Mouse (Mus musculus) CD8-positive naive resting alpha-beta T cell, adult 2 months (primary cell): ENCODE results near the gene Tacc2.

ENCODE experiments used
- DNase-seq, 2 experiments: peaks; one replicate each; pipeline ENCODE4 v3.0.0; 2022; ENCODE audit warnings: low read depth in 2 of 2, low spot score in 2 of 2

Gene Tacc2

DNA sequence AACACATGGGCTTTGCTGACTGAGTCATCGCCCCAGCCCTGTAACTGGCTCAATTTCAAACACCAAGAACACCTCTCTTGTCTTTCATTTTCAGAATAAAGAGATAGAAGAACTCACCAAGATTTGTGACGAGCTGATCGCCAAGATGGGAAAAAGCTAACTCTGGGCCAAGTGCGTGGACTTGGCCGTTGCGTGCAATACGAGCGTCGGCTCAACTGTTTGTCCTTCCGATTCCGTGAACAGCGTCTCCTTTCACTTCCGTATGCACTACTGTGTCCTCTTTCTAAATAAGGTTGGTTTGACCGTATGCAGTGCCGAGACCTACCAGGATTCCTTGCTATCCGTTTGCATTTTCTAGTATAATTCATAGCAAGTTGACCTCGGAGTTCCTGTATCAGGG is 186.9 kb downstream of the Tacc2 start:
- DNase-seq = no peak

DNA sequence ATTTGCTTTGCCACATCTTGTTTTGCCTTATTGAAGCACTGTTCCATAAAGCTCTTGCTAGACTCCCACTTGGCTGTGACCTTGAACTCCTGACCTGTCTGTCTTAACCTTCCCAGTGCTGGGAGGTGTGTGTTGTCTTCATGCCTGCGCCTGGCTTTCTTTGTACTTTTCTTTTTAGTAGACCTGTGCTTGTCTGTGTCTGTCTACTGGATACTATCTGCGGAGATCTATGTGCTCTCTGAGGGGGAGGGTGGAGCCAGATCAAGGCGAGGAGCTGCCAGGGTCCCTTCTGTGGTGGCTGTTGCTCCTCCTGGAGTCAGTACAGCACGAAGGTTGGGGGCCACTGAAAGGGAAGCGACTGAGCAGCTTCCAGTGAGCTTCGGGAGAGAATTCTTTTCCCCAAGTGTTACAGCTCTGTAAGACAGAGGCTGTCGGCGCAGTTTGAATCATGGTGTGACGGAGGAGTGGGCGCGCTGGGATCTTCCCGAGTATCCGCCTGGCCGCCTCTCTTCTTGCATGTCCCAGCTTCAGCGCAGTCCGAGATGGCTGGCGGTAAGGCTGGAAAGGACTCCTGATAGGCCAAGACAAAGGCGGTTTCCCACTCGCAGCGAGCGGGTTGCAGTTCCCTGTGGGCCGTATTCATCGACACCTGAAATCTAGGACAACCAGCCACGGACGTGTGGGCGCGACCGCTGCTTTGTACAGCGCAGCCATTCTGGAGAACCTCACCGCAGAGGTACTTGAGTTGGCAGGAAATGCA is 189.4 kb downstream of the Tacc2 start:
- no peak for DNase-seq

DNA sequence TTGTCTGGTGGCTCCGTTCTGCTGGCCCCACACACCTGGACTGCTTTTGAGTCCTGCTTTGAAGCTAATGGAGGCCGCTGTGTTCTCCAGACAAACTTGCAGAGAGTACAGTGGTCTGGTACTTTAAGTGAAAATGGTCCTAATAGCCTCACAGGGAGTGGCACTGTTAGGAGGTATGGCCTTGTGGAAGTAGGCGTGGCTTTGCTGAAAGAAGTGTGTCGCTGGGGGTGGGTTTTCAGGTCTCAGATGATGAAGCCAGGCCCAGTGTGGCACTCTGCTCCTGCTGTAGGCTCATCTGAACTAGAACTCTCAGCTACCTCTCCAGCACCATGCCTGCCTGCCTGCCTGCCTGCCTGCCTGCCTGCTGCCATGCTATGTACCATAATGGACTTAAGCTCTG is 190.9 kb downstream of the Tacc2 start:
- no peak for DNase-seq

DNA sequence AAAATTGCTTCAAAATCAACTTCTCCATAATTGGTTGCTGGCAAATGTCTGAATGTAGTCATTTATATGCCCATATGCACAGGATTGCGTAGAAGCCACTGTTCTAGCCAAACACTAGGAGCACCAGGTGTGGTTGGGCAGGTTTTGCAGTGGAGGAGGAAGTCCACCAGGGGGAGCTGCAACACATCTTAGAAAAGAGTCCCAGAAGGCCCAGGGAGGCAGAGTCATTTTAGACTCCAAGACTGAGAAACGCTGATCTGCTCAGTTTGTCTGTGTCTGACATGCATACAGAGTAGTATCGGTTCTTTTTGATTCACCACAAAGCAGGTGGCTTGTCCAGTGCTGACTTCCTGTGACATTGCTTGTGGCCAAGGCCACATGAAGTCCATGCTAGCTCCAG is 193.5 kb downstream of the Tacc2 start:
- peak; percentile 75 to 87 for DNase-seq

DNA sequence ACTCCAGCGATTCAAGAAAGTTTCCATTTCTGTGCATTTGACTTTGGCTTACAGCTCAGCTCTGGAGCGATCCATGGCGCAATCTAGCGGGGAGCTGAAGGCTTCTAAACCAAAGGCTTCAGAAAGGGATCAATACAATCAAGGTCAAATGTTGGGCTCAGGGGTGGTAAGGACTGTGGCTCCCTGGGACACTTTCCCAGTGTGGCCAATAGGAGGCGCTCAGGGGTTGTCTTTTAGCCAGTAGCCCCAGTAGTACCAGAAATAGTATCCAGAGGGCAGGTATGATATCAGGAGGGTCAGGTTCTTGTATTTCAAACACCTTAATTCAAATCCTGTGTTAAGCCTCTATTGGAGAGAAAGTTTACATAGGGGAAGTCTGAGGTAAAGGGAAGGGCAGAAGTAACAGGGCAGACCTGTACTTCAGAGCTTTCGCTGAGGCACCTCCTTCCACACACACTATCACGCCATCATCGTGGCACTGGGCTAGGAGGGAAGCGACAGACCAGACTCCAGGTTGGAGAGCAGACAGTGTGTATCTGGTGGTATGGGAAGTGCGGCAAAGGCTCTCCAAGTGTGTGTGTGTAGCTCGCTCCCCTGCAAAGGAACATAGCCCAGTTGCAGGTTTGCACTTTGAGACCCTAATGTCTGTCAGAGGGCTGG is 196.1 kb downstream of the Tacc2 start:
- peak; percentile 43 to 48 for DNase-seq

DNA sequence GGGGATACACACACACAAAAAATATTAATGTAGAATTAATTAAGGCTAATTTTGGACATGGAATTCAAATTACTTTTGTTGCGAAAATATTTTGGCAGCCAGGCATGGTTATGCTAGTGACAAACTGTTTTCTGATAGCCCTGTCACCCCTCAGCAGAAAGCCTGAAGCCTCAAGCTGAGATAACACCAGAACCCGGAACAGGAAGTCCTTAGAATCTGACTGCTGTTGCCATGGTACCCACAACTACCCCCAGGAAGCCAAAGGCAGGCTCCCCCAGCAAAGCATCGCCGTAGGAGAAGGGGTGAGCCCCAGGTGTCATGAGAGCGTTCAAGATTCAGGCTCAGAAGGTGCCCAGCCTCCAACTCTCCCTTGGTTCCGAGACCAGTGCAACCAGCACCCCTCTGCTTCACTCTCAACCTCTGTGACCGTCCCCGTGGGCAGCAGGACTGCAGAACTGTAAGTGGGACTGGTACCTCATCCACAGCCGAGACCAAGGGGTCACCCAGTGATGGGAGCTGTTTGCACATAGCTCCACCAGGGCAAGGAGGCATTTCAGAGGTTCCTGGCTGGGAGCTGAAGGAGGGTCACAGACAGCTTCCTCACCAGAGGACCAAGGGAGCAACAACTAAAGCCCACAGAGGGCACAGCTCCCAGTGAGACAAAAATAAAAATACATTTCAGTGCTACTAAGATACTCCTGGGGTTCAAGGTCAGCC is 196.8 kb downstream of the Tacc2 start, which contains the start of gene Btbd16:
Gene Btbd16, plus strand, starts transcription at position 156 of the 717 bp plus-strand sequence.
- peak in 1 of 2 experiments; percentile 18 for DNase-seq

DNA sequence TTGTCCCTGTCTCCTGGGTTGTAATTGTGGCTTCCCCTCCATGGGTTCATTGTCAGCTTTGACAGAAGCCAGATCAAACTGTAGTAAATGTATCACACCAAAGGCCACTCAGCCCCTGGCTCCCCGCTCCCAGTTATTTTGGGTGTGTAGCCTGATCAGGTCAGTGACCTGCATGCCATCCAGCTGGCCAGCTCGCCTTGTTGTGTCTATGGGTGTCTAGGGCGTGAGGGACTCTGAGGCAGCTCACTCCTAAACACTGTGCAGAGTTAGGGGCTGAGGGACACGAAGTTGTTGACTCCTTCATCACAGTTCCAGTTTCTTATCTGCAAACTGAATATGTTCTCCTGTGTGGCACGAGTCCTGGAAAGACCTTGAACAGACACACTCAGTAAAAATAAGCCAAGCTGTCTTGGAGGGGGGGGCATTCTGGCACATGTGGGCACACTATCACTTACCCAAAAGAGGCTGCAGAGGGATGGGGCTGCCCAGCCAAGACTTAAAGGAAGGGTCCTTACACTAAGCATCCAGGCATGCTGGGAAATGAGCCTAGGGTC is 203.7 kb downstream of the Tacc2 start:
- DNase-seq = no peak

DNA sequence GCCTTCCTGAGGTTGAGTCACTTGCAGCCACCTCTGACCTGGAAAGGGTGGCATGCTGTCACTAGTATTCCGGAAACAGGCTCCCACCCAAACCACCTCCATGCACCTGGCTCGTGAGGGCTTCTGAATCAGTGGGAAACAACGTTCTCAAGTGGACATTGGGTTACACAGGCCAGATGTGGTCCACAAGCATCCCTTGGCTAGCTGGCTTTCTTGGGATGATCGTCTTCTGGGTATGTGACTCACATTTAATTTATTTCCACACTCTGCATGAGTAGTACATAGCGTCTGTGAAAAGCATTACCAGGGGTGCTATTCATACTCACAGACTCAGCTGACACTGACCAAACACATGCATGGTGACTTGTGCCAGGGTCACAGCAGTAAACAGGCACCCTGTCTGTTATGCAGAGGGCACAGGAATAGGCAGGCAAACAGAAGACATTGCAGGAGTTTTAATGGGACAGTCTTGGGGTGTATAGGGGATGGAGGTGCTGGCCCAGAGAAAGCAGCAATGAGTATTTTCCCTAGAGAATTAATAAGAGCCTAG is 205.3 kb downstream of the Tacc2 start:
- DNase-seq = no peak

DNA sequence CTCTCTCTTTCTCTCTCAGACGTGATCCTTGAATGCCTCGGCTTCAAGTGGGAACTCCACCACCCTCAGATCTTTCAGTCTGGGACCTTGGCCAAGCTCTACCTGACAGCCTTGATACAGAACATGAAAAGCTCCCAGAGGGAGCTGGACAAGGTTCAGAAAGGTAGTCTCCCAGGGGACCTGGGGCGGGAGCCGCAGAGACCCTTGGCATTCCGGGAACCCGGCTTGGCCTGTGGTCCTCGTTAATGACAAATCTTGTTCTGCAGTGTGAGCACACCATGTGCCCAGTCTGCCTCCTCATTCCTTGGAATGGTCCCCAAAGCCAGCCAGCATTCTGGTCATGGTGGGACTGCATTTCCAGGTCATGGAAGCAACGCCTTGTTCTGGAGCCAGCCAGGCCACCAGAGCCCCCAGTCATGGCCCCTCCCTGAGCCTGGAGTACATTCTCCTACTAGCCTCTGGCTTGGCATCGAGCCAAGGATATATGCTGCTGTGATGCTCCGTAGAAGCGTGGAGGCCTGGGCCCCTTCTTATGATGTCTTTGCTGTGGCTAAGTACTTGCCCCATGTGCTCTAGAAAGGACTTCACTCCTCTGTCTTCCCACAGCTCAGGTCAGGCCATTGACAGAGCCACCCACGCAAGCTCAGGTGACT is 208.8 kb downstream of the Tacc2 start:
- DNase-seq = no peak

DNA sequence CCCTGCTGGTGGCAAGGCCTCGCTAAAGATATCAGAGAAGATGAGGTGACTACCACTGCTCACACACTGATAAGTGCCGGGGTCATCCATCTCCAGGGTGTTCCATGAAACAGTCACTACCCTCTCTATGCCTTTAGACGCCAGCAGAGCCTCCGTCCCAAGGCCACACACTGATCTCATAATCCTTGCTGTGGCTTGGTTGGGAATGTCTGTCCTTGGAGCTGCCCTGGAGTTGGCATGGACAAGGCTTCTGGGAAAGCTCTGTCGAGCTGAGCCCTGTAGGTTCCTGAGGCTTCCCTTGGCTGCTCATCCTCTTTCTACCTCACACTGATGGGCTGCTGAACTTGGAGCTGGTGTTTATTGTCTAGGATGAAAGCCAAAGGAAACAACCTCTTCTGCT is 209.5 kb downstream of the Tacc2 start:
- no peak for DNase-seq

DNA sequence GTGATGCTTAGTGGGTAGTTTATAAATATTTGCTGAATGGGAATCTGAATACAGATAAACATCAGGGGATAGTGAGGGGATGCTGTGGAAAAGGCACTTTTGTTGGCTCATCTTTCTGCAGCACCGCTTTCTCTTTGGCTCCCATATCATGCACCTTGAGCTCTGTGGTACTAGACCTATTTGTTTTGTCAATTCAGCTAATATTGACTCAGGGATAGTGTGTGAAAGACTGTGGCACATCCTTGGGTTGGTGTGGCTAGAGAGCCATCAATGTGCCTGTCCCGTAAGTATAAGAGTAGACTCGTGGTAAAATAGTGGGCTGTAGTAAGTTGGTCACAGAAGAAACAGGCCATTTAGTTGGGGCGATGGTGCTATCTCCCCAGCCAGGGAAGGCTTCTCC is 210.3 kb downstream of the Tacc2 start:
- no peak for DNase-seq

DNA sequence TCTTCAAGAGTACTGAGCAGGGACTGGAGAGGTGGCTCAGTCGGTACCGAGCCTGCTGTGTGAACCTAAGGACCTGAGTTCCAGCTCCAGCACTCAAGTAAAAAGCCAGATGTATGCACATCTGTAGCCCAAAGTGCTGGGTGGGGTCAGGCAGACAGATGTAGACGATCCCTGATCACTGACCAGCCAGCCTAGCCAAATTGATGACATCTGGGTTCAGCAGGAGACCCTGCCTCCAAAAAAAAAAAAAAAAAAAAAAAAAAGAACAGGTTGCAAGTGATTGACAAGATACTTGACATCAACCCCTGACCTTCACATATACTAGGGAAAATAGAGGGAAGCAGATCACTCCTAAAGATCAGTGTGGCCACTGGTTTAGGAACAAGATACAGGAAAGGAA is 211.7 kb downstream of the Tacc2 start:
- DNase-seq = no peak

DNA sequence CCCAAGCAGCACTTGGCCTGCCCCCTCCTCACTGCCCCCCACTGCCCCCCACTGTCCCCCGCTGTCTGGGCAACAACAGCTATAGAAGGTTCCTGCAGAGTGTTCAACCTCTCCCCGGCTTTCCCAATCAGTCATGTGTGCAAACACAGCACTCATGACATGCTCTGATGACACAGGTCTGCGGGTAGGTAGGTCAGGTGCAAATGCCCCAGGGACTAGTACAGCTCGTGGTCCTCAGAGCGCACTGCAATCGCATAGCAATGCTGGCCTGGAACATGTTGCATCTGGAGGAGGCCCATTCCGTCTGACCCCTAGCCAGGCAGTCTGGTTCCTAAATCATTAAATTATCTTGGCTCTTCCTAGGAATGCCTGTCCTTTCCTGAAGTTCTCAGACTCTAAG is 212.2 kb downstream of the Tacc2 start:
- no peak for DNase-seq

DNA sequence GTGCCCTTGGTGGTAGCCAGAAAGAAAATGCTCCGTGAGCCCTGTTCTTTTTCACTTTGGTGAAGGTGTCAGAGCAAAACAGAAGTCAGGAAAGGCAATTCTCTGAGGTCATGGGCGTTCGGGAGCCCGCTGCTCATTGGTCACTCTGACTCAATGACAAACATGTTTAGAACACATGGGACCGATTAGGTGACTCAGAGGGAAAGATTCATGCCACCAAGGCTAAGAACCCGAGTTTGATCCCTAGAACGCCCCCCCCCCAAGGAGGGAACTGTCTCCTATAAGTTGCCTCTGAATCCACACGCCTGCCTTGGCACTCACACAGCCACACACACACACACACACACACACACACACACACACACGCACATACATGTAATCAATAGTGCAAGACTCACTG is 216.4 kb downstream of the Tacc2 start:
- no peak for DNase-seq

DNA sequence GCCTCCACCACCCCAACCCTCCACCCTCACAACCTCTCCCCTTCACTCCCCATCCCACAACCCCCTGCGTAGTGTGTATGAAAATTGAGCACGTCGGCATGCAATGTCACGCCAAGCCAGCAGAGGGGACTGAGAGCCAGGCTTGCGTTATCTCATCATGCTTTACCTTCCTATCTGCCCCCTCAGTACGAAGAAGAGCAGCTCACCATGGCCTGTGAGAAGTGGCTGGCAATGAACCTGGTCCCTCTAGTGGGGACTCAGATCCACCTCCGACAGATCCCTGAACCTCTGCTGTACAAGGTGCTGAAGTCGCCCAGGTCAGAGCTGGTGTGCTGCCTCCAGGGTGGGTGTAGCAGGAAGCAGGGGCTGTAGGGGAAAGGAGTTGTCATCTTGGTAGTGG is 219.5 kb downstream of the Tacc2 start:
- DNase-seq = peak; percentile 16 to 43

DNA sequence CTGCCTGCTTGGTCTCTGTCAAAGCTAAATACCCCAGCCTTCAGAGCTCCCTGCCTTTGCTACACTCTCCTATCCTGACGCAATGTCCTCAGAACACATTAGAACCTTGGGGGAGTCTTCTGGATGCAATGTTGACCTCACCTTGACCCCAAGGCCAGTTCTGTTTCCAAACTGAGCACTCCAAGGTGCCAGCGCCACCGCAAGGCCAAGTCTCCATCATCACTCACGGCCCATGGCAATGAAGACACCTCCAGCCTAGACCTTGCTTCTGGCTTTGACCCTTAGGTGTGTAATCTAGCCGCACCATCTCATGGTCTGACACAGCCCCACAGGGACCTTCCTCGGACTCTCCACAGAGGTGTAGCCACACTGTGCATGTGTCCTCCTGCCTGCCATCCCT is 220.3 kb downstream of the Tacc2 start:
- DNase-seq = no peak

DNA sequence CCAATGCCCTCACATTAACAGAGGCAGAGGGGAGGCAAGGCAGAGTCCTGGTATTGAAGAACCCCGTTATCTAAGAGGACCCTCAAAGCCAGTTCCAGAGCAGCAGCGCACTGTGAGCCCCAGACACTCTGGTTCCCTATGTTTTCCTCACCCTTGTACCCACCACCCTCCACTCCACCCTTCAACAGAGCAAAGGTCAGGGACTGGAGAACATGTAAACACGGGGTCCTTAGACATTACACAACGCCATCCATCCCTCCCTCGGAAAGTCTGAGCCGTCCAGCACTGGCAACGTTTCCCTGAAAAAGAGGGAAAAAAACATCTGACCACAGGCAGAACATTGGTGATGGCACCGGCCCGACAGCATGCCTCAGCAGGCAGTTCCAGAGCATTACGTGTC is 222.2 kb downstream of the Tacc2 start:
- DNase-seq = no peak

DNA sequence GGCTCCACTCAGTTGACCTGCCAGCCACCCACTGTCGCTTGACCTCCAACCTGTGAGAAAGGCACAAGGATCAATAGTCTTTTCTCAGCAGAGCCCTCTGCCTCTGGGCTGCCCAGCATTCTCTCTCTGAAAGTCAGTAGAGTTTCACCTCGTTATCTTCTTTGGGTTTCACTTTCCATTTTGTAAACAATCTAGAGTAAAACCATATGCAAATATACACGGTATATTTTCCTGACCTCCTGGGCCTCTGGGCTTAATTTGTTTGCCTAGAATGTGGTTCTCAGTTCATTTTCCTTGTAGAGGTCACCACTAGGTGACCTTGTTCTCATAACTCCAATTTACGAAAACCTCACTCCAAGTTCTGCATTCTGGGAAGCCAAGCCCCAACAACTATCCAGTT is 223.4 kb downstream of the Tacc2 start:
- DNase-seq = no peak

DNA sequence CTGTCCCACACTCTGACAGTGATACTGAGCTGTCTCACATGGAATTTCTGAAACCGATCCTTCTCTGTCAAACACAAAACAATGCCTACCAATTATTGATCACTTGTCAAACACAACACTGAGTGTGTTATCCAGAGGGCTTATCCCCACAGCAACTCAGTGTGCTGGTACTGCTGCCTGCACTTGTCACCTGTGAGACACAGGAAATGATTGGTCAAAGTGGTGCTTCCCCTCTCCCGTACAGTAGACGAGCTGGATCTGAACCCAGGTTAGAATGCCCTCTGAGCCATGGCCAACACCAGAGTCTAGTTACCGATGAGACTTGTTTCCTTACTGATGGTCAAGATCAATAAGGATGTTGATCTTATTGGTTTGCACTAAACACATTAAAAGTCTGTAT is 224.6 kb downstream of the Tacc2 start:
- DNase-seq = no peak

DNA sequence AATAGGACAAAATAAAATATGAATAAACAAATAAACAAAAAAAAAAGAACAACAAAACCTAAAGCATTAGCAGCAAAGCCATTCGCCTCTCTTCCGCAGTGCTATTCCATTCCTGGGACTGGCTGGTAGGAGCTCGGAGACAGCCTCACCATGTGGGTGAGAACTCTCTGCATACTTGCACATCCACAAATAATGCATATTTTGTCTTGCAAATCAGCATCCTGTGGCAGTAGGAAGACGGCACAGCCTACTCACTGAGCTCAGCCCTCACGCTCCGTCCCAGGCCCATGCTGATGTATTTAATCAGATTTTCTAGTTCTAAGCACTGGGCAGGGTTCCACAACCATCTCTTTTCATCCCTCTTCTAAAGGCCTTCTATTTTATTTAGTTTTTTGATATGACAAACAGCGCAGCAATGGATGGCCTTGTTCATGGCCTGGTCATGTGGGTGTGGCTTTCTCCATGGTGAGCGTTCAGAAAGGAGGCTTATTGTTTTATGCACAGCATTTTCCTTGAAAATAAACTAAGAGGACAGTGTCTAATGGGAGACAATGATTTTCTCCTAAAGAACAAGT is 226.1 kb downstream of the Tacc2 start:
- no peak for DNase-seq

DNA sequence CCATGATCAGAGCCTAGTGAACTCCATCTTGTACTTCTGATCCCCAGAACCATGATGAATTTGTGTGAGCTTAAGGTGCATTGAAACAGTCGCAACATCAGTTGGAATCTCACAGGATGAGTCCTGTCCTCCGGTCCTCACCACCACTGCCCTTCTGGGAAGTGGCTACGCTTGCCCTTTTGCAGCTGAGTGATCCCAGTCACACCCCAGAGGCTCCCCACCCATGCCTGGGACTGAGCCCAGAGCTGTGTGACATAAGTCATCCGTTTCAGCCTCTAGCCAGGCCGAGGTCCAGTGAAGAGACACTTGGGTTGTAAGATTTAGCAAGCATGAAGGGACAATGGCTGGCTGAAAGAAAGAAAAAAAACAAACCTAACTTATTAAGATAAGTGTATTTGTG is 227.8 kb downstream of the Tacc2 start:
- no peak for DNase-seq
